Mouse (Mus musculus) spleen, adult 18-20 months (tissue): ENCODE measurements around the gene Plekhj1.

Source experiments
- DNase-seq, 2 experiments: peaks; one replicate each; pipeline ENCODE4 v3.0.0; 2022; ENCODE audit warnings: mixed read lengths in 2 of 2

Gene Plekhj1

DNA sequence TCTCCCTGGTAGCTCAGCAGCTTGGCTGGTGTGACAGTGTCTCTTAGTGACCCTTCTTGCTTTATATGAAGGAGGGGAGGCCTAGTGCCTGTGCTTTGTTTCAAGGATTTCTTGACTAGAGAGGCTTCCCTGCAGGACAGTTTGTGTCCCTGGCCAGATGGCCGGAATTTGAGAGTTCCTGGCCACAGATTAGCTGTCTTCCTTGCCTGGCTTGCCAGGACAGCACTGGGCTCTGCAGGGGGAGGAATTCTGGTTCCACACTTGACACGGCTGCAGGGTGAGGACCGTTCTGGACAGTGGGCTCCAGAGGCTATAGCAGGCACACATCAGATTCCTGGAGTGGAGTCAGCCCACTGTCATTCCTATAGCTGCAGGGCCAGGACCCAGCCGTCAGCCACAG is 22.7 kb downstream of the Plekhj1 start:
- DNase-seq = no peak

DNA sequence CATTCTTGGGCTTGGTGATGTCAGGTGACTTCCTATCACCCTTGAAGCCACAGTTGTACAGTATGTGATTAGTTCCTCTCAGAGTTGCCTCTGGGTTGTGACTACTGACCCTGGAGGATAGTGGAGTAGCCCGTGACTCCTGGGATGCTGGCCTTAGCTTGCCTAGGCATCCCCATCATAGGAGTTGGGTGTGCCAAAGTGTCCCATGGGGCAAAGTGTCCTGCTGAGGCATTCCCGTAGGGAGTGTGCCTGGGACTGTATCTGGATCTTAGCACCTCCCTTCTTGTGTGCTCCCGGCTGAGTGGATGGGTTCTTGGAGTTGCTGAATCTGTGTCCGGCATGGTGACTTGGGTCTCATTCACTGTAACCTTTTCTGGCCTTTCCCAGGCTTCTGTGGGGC is 23.4 kb downstream of the Plekhj1 start:
- DNase-seq = no peak

GRCm38 (mm10) chr10:80774549-80774948 is 23.9 kb downstream of the Plekhj1 start:
- DNase-seq = peak in 1 of 2 experiments; percentile 63

DNA sequence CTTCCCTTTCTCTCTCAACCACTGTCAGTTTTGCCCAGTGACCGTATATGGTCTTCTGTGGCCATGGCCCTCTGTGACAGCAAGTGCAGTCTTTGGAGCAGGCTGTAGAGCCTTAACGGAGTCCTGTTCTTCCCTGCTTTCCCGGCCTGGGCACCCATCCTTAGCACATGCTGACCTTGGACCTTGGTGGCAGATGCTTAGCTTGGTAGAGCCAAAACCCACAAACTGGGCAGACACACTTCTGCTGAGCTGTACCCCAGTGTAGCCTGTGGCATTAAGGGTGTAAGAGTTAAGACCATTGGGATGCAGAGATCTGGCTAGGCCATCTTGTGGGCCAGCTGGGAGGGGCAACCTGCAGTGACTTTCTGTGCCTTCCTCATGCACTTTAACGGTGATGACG is 24.6 kb downstream of the Plekhj1 start:
- no peak for DNase-seq

DNA sequence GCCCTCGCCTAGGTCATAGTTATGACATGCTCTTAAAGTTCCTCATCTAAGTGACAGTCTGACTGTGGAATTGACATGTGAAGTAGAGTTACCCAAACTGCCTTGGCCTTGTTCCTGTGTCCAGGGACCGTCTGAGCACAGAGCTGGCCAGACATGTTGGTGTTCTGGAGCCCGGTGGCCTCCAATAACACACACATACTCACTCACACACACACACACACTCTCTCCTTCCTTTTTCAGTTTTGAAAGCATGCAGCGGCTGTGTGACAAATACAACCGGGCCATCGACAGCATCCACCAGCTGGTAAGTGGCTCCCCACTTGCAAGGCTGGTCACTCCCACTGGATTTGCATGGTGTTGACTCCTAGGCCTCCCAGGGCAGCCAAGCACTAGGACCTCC is 30.1 kb downstream of the Plekhj1 start:
- DNase-seq = no peak

DNA sequence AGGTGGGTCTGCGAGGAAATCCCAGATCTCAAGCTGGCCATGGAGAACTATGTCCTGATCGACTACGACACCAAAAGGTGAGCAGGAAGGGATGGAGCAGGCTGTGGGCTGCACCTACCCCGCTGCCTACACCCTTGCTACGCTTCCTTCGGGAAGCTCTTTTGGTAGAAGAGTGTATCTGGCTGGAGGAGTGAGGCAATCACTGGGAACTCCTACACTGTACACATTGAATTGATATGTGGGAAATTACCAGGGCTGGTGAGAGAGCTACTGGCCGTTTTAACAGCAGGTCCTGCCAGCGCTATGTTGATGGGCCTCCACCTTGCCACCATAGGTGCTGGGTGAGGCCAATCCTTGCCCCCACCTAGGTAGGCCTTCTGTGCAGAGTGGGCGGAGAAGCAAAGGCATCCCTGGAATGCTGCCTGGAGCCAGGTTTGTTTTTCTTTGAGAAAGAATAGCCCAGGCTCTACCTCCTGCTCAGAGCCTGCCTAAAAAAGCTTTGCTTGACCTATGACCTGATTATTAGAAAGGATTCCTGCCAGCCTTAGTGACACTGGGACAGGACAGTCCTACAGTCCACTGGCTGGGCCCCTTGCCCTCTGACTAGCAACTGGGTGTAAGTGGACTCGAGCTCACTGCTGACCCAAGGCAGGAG is 32.1 kb downstream of the Plekhj1 start:
- DNase-seq = no peak

- DNase-seq = no peak
These were observed 32.7 kb downstream of the Plekhj1 start for GRCm38 (mm10) chr10:80765746-80766145.

DNA sequence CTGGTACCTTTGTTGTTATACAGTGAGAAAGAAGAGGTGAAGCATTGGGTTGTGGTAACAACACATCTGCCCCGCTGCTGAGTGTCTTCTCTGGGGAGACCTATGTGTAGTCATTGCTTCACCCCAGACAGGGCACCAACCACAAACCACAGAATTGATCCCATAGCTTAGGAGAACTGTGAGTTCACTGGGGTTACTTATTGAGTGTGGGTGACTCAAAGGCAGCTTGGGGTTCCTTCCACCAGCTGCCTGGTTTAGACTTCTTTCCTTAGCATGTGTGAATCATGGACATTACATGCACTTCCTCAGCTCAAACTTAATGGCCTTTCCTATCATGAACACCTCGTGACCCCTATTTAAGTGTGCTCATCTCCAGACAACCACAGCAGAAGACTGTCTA is 34.9 kb downstream of the Plekhj1 start:
- no peak for DNase-seq

DNA sequence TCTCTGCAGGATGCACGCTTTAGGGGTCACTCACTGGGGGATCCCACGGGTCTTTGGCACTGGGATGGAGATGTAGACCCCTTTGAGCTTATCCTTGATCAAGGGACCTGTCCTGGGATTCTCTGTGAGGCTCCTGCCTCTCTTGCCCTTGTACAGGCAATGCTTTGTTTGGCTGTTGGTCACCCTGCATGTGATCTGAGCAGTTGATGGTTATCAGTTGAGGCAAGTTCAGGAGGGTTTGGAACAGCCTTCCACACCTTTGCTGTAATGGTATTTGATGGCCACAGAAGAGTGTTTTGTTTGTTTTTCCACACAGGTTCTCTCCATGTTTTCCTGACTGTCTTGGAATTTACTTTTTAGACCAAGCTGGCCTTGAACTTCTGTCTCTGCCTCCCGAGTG is 36.6 kb downstream of the Plekhj1 start:
- no peak for DNase-seq

DNA sequence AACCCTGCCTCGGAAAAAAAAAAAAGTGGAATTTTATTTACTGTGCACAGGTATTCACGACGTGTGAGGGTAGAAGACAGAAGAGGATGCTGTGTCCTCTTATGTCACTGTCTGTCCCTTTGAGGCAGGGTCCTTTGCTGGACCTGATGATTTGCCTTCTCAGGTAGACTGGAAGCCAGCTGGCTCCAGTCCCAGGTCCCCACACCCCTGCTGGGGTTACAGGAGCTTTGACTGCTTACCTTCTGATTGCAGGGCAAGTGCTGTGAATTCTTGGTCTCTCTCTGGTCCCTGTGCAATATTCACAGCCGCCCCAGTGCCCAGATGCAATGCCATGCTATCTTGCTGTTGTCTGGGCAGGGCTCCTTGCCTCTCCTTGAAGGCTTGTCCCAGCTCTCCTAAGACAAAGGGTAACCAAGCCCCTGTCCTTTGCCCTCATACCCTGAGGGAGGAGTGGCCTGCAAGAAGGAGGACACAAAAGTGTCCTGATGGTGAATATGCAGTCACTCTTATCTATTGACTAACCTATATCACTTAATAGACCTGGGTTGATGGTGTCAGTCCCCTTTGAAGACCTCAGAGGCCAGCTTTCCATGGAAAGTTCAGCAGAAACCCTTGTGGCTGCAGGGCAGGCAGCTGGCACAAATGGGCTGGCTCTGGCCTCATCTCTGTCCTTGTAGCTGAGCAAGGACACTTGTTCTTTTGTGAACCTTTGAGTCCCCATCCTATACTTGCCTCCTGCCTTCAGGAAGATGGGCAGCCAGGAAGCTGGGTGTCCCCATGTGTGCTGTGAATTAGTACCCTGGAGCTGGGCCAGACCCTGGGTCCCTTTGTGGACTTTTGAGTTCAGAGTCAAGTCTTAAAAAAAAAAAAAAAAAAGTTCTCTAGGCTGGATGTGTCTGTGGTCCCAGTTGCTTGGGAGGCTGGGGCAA is 37.6 kb downstream of the Plekhj1 start:
- no peak for DNase-seq

- DNase-seq = no peak
These were observed 39.8 kb downstream of the Plekhj1 start for GRCm38 (mm10) chr10:80758651-80759050.

DNA sequence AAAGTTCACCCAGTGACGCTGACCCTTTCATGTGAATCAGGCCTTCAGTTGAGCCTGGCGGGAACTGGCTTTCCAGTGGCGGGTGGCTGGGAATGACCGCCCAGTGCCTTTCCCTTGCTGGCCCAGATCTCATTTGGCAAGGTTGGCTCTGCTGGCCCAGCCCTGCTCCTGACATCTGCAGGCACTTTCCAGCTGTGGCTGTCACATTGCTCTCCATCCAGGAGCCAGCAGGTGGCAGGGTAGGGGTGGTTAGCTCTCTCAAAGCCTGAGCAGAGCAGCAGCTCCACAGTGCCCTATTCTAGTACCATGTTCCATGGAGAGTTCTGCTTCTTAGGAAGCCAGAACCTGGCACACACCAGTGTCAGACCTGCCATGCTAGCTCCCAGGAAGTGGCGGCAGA is 40.7 kb downstream of the Plekhj1 start:
- DNase-seq = peak; percentile 39 to 68

DNA sequence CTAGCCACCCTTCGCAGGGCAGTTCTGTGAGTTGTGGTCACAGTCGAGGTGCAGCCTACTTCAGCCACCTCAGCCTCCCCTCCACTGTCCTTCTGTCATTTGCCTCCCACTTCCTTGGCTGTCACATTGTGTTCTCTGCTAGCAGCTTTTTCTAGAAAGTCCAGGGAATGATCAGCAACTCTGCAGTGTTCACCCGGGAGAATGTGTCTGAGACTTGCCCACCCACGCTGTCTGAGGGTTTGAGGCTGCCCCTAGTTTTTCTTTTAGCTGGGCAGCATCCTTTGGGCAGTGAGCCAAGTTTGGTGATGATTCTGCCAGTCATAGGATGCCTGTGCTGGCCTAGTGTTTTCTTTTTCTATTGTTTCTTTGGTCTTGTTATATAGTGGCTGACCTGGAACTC is 41.5 kb downstream of the Plekhj1 start:
- no peak for DNase-seq

DNA sequence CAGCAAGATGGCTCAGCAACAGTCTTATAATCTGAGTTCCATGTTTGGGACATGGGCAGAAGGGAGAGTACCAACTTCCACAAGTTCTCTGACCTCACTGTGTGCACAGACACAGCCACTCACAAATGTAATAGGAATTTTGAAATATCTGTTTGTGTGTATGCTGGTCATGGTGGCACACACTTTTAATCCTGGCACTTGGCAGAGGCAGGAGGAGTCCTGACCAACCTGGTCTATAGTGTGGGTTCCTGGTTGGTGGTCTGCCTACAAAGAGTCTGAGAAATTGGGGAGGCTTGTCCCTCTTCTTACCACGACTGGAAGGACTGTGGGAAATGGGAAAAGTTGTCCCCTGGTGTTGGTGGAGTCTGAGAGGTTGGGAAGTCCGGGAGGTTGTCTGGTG is 41.9 kb downstream of the Plekhj1 start:
- DNase-seq = no peak

DNA sequence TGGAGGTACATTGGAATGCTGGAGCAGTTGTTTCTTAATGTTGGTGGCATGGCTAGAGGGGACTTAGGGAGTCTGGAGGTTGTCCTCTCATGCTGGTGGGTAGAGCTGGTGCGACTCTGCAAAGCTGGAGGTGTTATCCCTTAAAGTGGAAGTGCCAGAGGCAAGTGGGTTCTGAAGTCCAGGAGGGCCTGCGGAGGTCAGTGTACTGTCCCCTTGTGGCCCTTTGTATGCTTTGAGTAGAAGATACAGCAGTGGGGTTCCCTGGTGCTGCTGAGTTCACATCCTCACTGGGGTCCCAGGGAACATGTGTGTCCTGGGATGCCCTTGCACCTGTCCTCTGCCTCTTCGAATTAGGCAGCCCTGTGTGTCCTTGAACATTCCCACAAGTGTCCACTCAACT is 42.3 kb downstream of the Plekhj1 start:
- DNase-seq = no peak

DNA sequence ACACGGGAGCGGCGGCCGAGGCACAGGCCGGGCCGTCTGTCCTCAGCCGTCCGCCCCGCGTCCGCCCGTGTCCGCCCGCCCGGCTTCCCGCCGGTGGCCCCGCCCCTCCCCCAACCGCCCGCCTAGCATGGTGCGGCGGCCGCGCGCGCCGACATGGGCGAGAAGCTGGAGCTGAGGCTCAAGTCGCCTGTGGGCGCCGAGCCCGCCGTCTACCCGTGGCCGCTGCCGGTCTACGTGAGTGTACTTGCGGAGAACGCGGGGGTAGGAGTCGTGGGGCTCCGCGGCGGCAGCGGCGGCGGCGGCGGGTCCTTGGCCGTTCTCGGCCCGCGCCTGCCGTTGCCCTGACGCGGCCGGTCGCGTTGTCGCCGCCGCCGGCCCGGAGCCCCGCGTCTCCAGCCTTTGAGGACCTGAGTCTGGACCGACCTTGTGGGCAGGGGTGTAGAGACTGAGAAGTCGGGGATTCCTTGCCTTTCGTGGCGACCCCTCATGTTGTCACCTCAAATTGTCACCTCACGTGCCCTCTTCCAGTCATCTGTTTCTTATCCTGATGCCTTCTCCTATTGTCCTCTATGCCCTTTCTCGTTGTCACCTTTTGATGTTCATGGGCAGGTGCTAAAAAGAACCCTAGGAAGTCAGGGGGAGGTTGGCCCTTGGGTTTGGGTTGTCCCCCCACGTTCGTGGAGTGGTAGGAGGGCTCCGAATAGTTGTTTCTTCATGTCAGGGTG is 43.0 kb downstream of the Plekhj1 start:
- DNase-seq = no peak

- DNase-seq = peak; percentile 98 to 99
These were observed 43.7 kb downstream of the Plekhj1 start, which contains the start of gene Dot1l for GRCm38 (mm10) chr10:80754594-80755290. TSS of gene Dot1l (plus strand) at chr10:80755206.

GRCm38 (mm10) chr10:80752079-80752625 is 46.3 kb downstream of the Plekhj1 start:
- peak; percentile 41 to 57 for DNase-seq

- DNase-seq = peak in 1 of 2 experiments; percentile 17
These were observed 47.1 kb downstream of the Plekhj1 start for GRCm38 (mm10) chr10:80751188-80751832.

DNA sequence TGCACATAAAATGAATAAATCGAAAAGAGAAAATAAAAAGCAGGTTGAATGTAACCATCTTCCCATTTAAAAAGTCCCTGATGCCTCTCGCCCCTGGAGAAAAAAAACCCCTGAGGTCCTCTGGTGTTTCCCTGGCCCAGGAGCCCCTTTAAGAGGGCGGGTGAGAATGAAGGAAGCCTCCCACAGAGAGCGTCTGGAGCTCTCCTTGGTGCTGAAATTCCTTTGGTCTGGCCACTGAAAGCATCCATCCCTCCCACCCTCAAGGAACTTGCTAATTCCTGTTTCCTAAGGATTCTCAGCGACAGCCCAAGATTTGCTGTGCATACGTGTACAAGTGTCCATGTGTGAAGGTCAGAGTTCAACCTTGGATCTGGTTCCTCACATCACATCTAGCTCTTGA is 49.8 kb downstream of the Plekhj1 start:
- DNase-seq = peak in 1 of 2 experiments; percentile 47

- DNase-seq = peak; percentile 62 to 77
These were observed 51.0 kb downstream of the Plekhj1 start for GRCm38 (mm10) chr10:80747410-80747809.
